Mouse (Mus musculus) forebrain, embryonic 13.5 days (tissue): ENCODE measurements around the gene Zdhhc21. TPM values are rescaled to one million over a fixed set of nuclear protein-coding genes. Genes with fewer than 3 reads are reported as not detected.

ENCODE experiments used
- ATAC-seq: fragments of 200-750 bp; cut with Nextera tagmentation; 2 replicates; pipeline ENCODE4 v1.8.0; 2017
- H3K27ac ChIP-seq: fragments of 300-500 bp; sonication (generic); 2 replicates; pipeline ENCODE4 v1.5.1; 2015; ENCODE audit warnings: inconsistent platforms, mild to moderate bottlenecking, moderate library complexity
- H3K27me3 ChIP-seq: fragments of 300-500 bp; sonication (generic); 2 replicates; pipeline ENCODE4 v1.6.1; 2015; ENCODE audit warnings: mild to moderate bottlenecking, inconsistent platforms
- H3K36me3 ChIP-seq: fragments of 300-500 bp; sonication (generic); 2 replicates; pipeline ENCODE4 v1.6.1; 2015; ENCODE audit warnings: mild to moderate bottlenecking, inconsistent platforms; ENCODE audit not compliant: poor library complexity, severe bottlenecking
- H3K4me1 ChIP-seq: fragments of 300-500 bp; sonication (generic); 2 replicates; pipeline ENCODE4 v1.6.1; 2015; ENCODE audit warnings: inconsistent platforms
- H3K4me2 ChIP-seq: fragments of 300-500 bp; sonication (generic); 2 replicates; pipeline ENCODE4 v1.6.1; 2015; ENCODE audit warnings: inconsistent platforms, mild to moderate bottlenecking, moderate library complexity
- H3K4me3 ChIP-seq: fragments of 300-500 bp; sonication (generic); 2 replicates; pipeline ENCODE4 v1.5.1; 2015; ENCODE audit warnings: mild to moderate bottlenecking, inconsistent platforms
- H3K9ac ChIP-seq: fragments of 300-500 bp; sonication (generic); 2 replicates; pipeline ENCODE4 v1.6.1; 2015; ENCODE audit warnings: mild to moderate bottlenecking, inconsistent platforms
- H3K9me3 ChIP-seq: fragments of 300-500 bp; sonication (generic); replicated peaks from 2 replicates; pipeline ENCODE4 v1.6.1; 2016; ENCODE audit warnings: inconsistent platforms
- WGBS: fragments of 180-500 bp; shearing (Covaris S2); methylation state at CpG from one replicate; pipeline ENCODE4 v1.1.7; 2015; 5-methylcytosine and 5-hydroxymethylcytosine counted together
- polyA plus RNA-seq: library from polyadenylated mRNA; unstranded; fragments of >200 nt; fragmentation: Nextera tagmentation; extraction: Ambion mirVana; gene quantifications from 2 replicates; pipeline ENCODE4 v1.2.1, GENCODE M21; 2015

The Zdhhc21 gene
- polyA plus RNA-seq, 1 experiment from 2014 or later: 15.1 TPM

GRCm38 (mm10) chr4:82880243-82880642 is 20.5 kb upstream of the Zdhhc21 start:
- no peak for ATAC-seq
- Histone ChIP-seq H3K27me3 (peaks cover 10% of the 10 kb centered on the region; the same call in 1 of the 2 replicates), H3K36me3 (no peaks in the 10 kb centered on the region), H3K4me2 (no peak overlapping the region), H3K4me3 (no peak overlapping the region), H3K9me3 (no peaks in the 10 kb centered on the region), H3K4me1 (peaks cover 5% of the 10 kb centered on the region), H3K9ac (no peak overlapping the region), H3K27ac (no peak overlapping the region)
- 87% methylated on average over 2 of the region's 2 CpGs for WGBS

- peaks cover 10% of the 10 kb centered on the region; the same call in 1 of the 2 replicates for H3K27me3 ChIP-seq
- ATAC-seq: peak; percentile 36; the same call in 1 of the 2 replicates
- H3K4me1 ChIP-seq: no peaks in the 10 kb centered on the region
- H3K9ac ChIP-seq: no peak overlapping the region
- H3K9me3 ChIP-seq: no peaks in the 10 kb centered on the region
- H3K4me2 ChIP-seq: no peak overlapping the region
- H3K4me3 ChIP-seq: no peak overlapping the region
- H3K36me3 ChIP-seq: no peaks in the 10 kb centered on the region
- 85% methylated on average over 6 of the region's 6 CpGs for WGBS
- no peak overlapping the region for H3K27ac ChIP-seq
These were observed 19.4 kb upstream of the Zdhhc21 start for GRCm38 (mm10) chr4:82879152-82879551.

GRCm38 (mm10) chr4:82876656-82877055 is 16.9 kb upstream of the Zdhhc21 start:
- Histone ChIP-seq H3K36me3 (no peaks in the 10 kb centered on the region), H3K4me3 (no peak overlapping the region), H3K4me2 (no peak overlapping the region), H3K27ac (no peak overlapping the region), H3K9ac (no peak overlapping the region), H3K9me3 (no peaks in the 10 kb centered on the region), H3K27me3 (0 out of 2 replicates have a peak, but pooled peaks cover 3% of the 10 kb centered on the region), H3K4me1 (peaks cover 3% of the 10 kb centered on the region; the same call in 1 of the 2 replicates)
- WGBS: 90% methylated on average over 2 of the region's 2 CpGs
- no peak for ATAC-seq

- 0 out of 2 replicates have a peak, but pooled peaks cover 3% of the 10 kb centered on the region for H3K27me3 ChIP-seq
- no peak overlapping the region for H3K9ac ChIP-seq
- H3K36me3 ChIP-seq: no peaks in the 10 kb centered on the region
- H3K9me3 ChIP-seq: no peaks in the 10 kb centered on the region
- no peak overlapping the region for H3K4me2 ChIP-seq
- peaks cover 3% of the 10 kb centered on the region; the same call in 1 of the 2 replicates for H3K4me1 ChIP-seq
- no peak overlapping the region for H3K27ac ChIP-seq
- no peak for ATAC-seq
- WGBS: 81% methylated on average over 4 of the region's 4 CpGs
- H3K4me3 ChIP-seq: no peak overlapping the region
These were observed 15.8 kb upstream of the Zdhhc21 start for GRCm38 (mm10) chr4:82875532-82875931.

- no peak overlapping the region for H3K27ac ChIP-seq
- 0 out of 2 replicates have a peak, but pooled peaks cover 3% of the 10 kb centered on the region for H3K27me3 ChIP-seq
- H3K36me3 ChIP-seq: no peaks in the 10 kb centered on the region
- no peak overlapping the region for H3K4me2 ChIP-seq
- no peak for ATAC-seq
- H3K4me3 ChIP-seq: no peak overlapping the region
- H3K4me1 ChIP-seq: peaks cover 3% of the 10 kb centered on the region; the same call in 1 of the 2 replicates
- H3K9me3 ChIP-seq: no peaks in the 10 kb centered on the region
- no peak overlapping the region for H3K9ac ChIP-seq
- 73% methylated on average over 4 of the region's 4 CpGs for WGBS
These were observed 15.0 kb upstream of the Zdhhc21 start for GRCm38 (mm10) chr4:82874791-82875190.

GRCm38 (mm10) chr4:82872548-82872947 is 12.8 kb upstream of the Zdhhc21 start:
- H3K36me3 ChIP-seq: no peaks in the 10 kb centered on the region
- no peak for ATAC-seq
- no peaks in the 10 kb centered on the region for H3K9me3 ChIP-seq
- no peak overlapping the region for H3K4me2 ChIP-seq
- H3K4me1 ChIP-seq: peaks cover 3% of the 10 kb centered on the region; the same call in 1 of the 2 replicates
- no peak overlapping the region for H3K9ac ChIP-seq
- H3K27me3 ChIP-seq: 0 out of 2 replicates have a peak, but pooled peaks cover 3% of the 10 kb centered on the region
- no peak overlapping the region for H3K4me3 ChIP-seq
- 81% methylated on average over 4 of the region's 4 CpGs for WGBS
- no peak overlapping the region for H3K27ac ChIP-seq

GRCm38 (mm10) chr4:82872121-82872520 is 12.4 kb upstream of the Zdhhc21 start:
- H3K36me3 ChIP-seq: no peaks in the 10 kb centered on the region
- no peak overlapping the region for H3K4me2 ChIP-seq
- no peak overlapping the region for H3K27ac ChIP-seq
- no peak overlapping the region for H3K4me3 ChIP-seq
- 0 out of 2 replicates have a peak, but pooled peaks cover 3% of the 10 kb centered on the region for H3K27me3 ChIP-seq
- 29% methylated on average over 6 of the region's 6 CpGs for WGBS
- H3K9me3 ChIP-seq: no peaks in the 10 kb centered on the region
- no peak overlapping the region for H3K9ac ChIP-seq
- no peak for ATAC-seq
- H3K4me1 ChIP-seq: peaks cover 4% of the 10 kb centered on the region; the same call in 1 of the 2 replicates

GRCm38 (mm10) chr4:82870931-82871330 is 11.2 kb upstream of the Zdhhc21 start:
- Histone ChIP-seq H3K27ac (no peak overlapping the region), H3K9me3 (no peaks in the 10 kb centered on the region), H3K4me2 (no peak overlapping the region), H3K36me3 (no peaks in the 10 kb centered on the region), H3K4me1 (peaks cover 8% of the 10 kb centered on the region; the same call in 1 of the 2 replicates), H3K27me3 (no peaks in the 10 kb centered on the region), H3K4me3 (no peak overlapping the region), H3K9ac (no peak overlapping the region)
- 89% methylated on average over 6 of the region's 6 CpGs for WGBS
- no peak for ATAC-seq

GRCm38 (mm10) chr4:82867731-82868445 is 8.1 kb upstream of the Zdhhc21 start:
- Histone ChIP-seq H3K36me3 (no peaks in the 10 kb centered on the region), H3K27ac (no peak overlapping the region), H3K4me2 (no peak overlapping the region), H3K4me1 (peaks cover 11% of the 10 kb centered on the region), H3K4me3 (no peak overlapping the region), H3K9ac (no peak overlapping the region), H3K27me3 (no peaks in the 10 kb centered on the region), H3K9me3 (no peaks in the 10 kb centered on the region)
- WGBS: 95% methylated on average over 5 of the region's 5 CpGs
- ATAC-seq: no peak

- no peak overlapping the region for H3K4me3 ChIP-seq
- peaks cover 9% of the 10 kb centered on the region for H3K4me1 ChIP-seq
- no peak overlapping the region for H3K4me2 ChIP-seq
- H3K9me3 ChIP-seq: no peaks in the 10 kb centered on the region
- WGBS: 26% methylated on average over 4 of the region's 4 CpGs
- H3K27ac ChIP-seq: no peak overlapping the region
- no peak overlapping the region for H3K9ac ChIP-seq
- no peaks in the 10 kb centered on the region for H3K27me3 ChIP-seq
- H3K36me3 ChIP-seq: no peaks in the 10 kb centered on the region
- no peak for ATAC-seq
These were observed 7.4 kb upstream of the Zdhhc21 start for GRCm38 (mm10) chr4:82867111-82867510.

GRCm38 (mm10) chr4:82864974-82865699 is 5.4 kb upstream of the Zdhhc21 start:
- ATAC-seq: no peak

GRCm38 (mm10) chr4:82863316-82863715 is 3.6 kb upstream of the Zdhhc21 start:
- Histone ChIP-seq H3K36me3 (no peaks in the 10 kb centered on the region), H3K4me2 (no peak overlapping the region), H3K9ac (no peak overlapping the region), H3K4me3 (no peak overlapping the region), H3K27me3 (no peaks in the 10 kb centered on the region), H3K27ac (no peak overlapping the region; the same call in 1 of the 2 replicates), H3K9me3 (no peaks in the 10 kb centered on the region), H3K4me1 (peaks cover 24% of the 10 kb centered on the region)
- no peak for ATAC-seq
- WGBS: 78% methylated on average over 8 of the region's 8 CpGs

More at GRCm38 (mm10) chr4:82864974-82865699, 5.4 kb upstream of the Zdhhc21 start:
- Histone ChIP-seq H3K4me1 (peaks cover 14% of the 10 kb centered on the region), H3K36me3 (no peaks in the 10 kb centered on the region), H3K4me2 (no peak overlapping the region), H3K9me3 (no peaks in the 10 kb centered on the region), H3K9ac (no peak overlapping the region), H3K27me3 (no peaks in the 10 kb centered on the region), H3K4me3 (no peak overlapping the region), H3K27ac (no peak overlapping the region)
- 77% methylated on average over 8 of the region's 8 CpGs for WGBS
